13 mouse cellular contexts compared by ENCODE assay signal in genomic region chr13:60123174-60123587, GRCm38 (mm10). TPM values are rescaled to one million over a fixed set of nuclear protein-coding genes. Genes with fewer than 3 reads are reported as not detected.
A peak's percentile ranks its signal among the peaks of the same experiment; 100 is the strongest.
DNase-seq lines count a peak whose midpoint lies in the region; ATAC-seq and TF ChIP-seq lines count a peak whose summit lies in the region.
"Had no signal": no experiment of that assay in that cellular context is flagged by ENCODE, and none has a peak within 500 bp of the region (broad histone marks: within the 10 kb centered on the region; RNA-seq: fewer than 3 reads in every experiment).

No protein-coding gene starts in this region.

- no peak for TF ChIP-seq EP300 in lung, postnatal 0 days (IDR thresholded peaks at IDR 0.05)

- H3K9me3 ChIP-seq in heart, embryonic 11.5 days (replicated peaks; ENCODE audit: control insufficient read depth, low read length): no peaks in the 10 kb centered on the region
- H3K9me3 ChIP-seq in lung, postnatal 0 days (ENCODE audit: low read length): no peaks in the 10 kb centered on the region
- no peaks in the 10 kb centered on the region for H3K9me3 ChIP-seq in forebrain, postnatal 0 days (ENCODE audit: low read length)
- no peaks in the 10 kb centered on the region for H3K9me3 ChIP-seq in neural tube, embryonic 14.5 days (ENCODE audit: control insufficient read depth, low read length)
- H3K9me3 ChIP-seq: liver, embryonic 13.5 days had no signal

- 27% methylated on average over 6 of the region's 6 CpGs for WGBS in heart, embryonic 11.5 days (ENCODE audit: insufficient replicate concordance)
- WGBS in lung, postnatal 0 days: 24% methylated on average over 6 of the region's 6 CpGs
- WGBS in lung, adult 2 months: 32% methylated on average over 6 of the region's 6 CpGs
- WGBS in forebrain, postnatal 0 days: 28% methylated on average over 6 of the region's 6 CpGs
- WGBS in neural tube, embryonic 14.5 days: 10% methylated on average over 6 of the region's 6 CpGs

- peaks cover 14% of the 10 kb centered on the region for H3K4me1 ChIP-seq in heart, embryonic 11.5 days (ENCODE audit: control insufficient read depth, insufficient read depth, low read length)
- no peaks in the 10 kb centered on the region for H3K4me1 ChIP-seq in lung, postnatal 0 days (ENCODE audit: insufficient read depth, low read depth, low read length)
- no peaks in the 10 kb centered on the region for H3K4me1 ChIP-seq in lung, adult 2 months (ENCODE audit: control insufficient read depth, insufficient read depth, low read length)
- peaks cover 9% of the 10 kb centered on the region for H3K4me1 ChIP-seq in forebrain, postnatal 0 days (ENCODE audit: insufficient read depth)
- H3K4me1 ChIP-seq in neural tube, embryonic 14.5 days (ENCODE audit: control insufficient read depth, insufficient read depth, low read length): peaks cover 22% of the 10 kb centered on the region
- H3K4me1 ChIP-seq: liver, embryonic 13.5 days had no signal

- TF ChIP-seq POLR2A in lung, adult 2 months (IDR thresholded peaks at IDR 0.05; ENCODE audit: borderline replicate concordance, extremely low read depth, low read depth, low read length): no peak

- peak overlapping the region; percentile 37; the same call in 1 of the 2 replicates for H3K4me2 ChIP-seq in heart, embryonic 11.5 days
- H3K4me2 ChIP-seq in lung, postnatal 0 days (replicated peaks; ENCODE audit: low read depth, low read length): no peak overlapping the region
- peak overlapping the region; percentile 28 for H3K4me2 ChIP-seq in forebrain, postnatal 0 days (ENCODE audit: low read depth)
- H3K4me2 ChIP-seq in neural tube, embryonic 14.5 days (ENCODE audit: low read depth, low read length): peak overlapping the region; percentile 26; the same call in 1 of the 2 replicates
- H3K4me2 ChIP-seq: liver, embryonic 13.5 days had no signal

- DNase-seq in heart, postnatal 14 days: no peak
- peak; percentile 32 for DNase-seq in lung, postnatal 0 days (ENCODE audit: low spot score)
- no peak for DNase-seq in lung, adult 2 months
- DNase-seq in forebrain, postnatal 0 days: peak; percentile 18
- no peak for DNase-seq in thymus, postnatal 0 days (ENCODE audit: low spot score)
- no peak for DNase-seq in spleen, adult 18-20 months
- DNase-seq: cerebellum, adult 9-11 months; liver, embryonic 13.5 days; thymus, postnatal 4 days had no signal

- no peak overlapping the region for H3K27ac ChIP-seq in heart, embryonic 11.5 days (ENCODE audit: low read depth, low read length)
- no peak overlapping the region for H3K27ac ChIP-seq in lung, postnatal 0 days (ENCODE audit: low read length)
- no peak overlapping the region for H3K27ac ChIP-seq in forebrain, postnatal 0 days (ENCODE audit: low read depth, low read length)
- H3K27ac ChIP-seq in neural tube, embryonic 14.5 days (ENCODE audit: low read depth, low read length): no peak overlapping the region
- H3K27ac ChIP-seq: liver, embryonic 13.5 days had no signal

- TF ChIP-seq CTCF in lung, postnatal 0 days (IDR thresholded peaks at IDR 0.05): peak; percentile 23; the same call in 1 of the 2 replicates
- TF ChIP-seq CTCF in lung, adult 2 months (IDR thresholded peaks at IDR 0.05; ENCODE audit: insufficient read depth, low read length): no peak
- 0 out of 2 replicates have a peak, but pooled peaks have one; percentile 10 for TF ChIP-seq CTCF in forebrain, postnatal 0 days (IDR thresholded peaks at IDR 0.05; ENCODE audit: low read depth)

- H3K9ac ChIP-seq in heart, embryonic 11.5 days (ENCODE audit: low read depth, low read length): no peak overlapping the region
- no peak overlapping the region for H3K9ac ChIP-seq in lung, postnatal 0 days (replicated peaks; ENCODE audit: low read depth)
- no peak overlapping the region for H3K9ac ChIP-seq in forebrain, postnatal 0 days
- 0 out of 2 replicates have a peak overlapping the region, but pooled peaks have one; percentile 11 for H3K9ac ChIP-seq in neural tube, embryonic 14.5 days (replicated peaks; ENCODE audit: low read depth, low read length)
- H3K9ac ChIP-seq: liver, embryonic 13.5 days had no signal

- no peaks in the 10 kb centered on the region for H3K27me3 ChIP-seq in heart, embryonic 11.5 days (ENCODE audit: control insufficient read depth, insufficient read depth, low read length)
- no peaks in the 10 kb centered on the region for H3K27me3 ChIP-seq in lung, postnatal 0 days (replicated peaks; ENCODE audit: insufficient read depth, low read length)
- no peaks in the 10 kb centered on the region; the same call in 1 of the 2 replicates for H3K27me3 ChIP-seq in forebrain, postnatal 0 days (ENCODE audit: insufficient read depth, low read length)
- H3K27me3 ChIP-seq in neural tube, embryonic 14.5 days (ENCODE audit: control insufficient read depth, insufficient read depth, low read length): no peaks in the 10 kb centered on the region
- H3K27me3 ChIP-seq: CH12.LX had no signal

- intact Hi-C loops in heart, postnatal 14 days (cut with DNase I): no loop called here

- ATAC-seq in heart, embryonic 11.5 days (replicated peaks; ENCODE audit: insufficient number of reproducible peaks, low FRiP score, low TSS enrichment): no peak
- ATAC-seq in lung, postnatal 0 days: no peak
- ATAC-seq in forebrain, postnatal 0 days: no peak
- peak; percentile 41 for ATAC-seq in neural tube, embryonic 14.5 days (ENCODE audit: low read depth)

- H3K4me3 ChIP-seq in heart, embryonic 11.5 days (ENCODE audit: low read depth, low read length): no peak overlapping the region; the same call in 1 of the 2 replicates
- H3K4me3 ChIP-seq in lung, postnatal 0 days (ENCODE audit: low read depth, low read length): no peak overlapping the region
- no peak overlapping the region for H3K4me3 ChIP-seq in lung, adult 2 months (replicated peaks; ENCODE audit: extremely low read depth, low read depth, low read length)
- no peak overlapping the region for H3K4me3 ChIP-seq in forebrain, postnatal 0 days (ENCODE audit: low read depth, low read length)
- no peak overlapping the region for H3K4me3 ChIP-seq in neural tube, embryonic 14.5 days (ENCODE audit: low read depth, low read length)
- H3K4me3 ChIP-seq: liver, embryonic 13.5 days had no signal

- no peaks in the 10 kb centered on the region for H3K36me3 ChIP-seq in heart, embryonic 11.5 days (ENCODE audit: control insufficient read depth, insufficient read depth, low read length)
- H3K36me3 ChIP-seq in lung, postnatal 0 days (ENCODE audit: insufficient read depth, low read length): no peaks in the 10 kb centered on the region
- H3K36me3 ChIP-seq in forebrain, postnatal 0 days (ENCODE audit: insufficient read depth): no peaks in the 10 kb centered on the region
- no peaks in the 10 kb centered on the region for H3K36me3 ChIP-seq in neural tube, embryonic 14.5 days (ENCODE audit: control insufficient read depth, insufficient read depth, low read length)
- H3K36me3 ChIP-seq: liver, embryonic 13.5 days had no signal

RNA-seq across cellular contexts. Expression of gene Gas1, which starts 54.0 kb away (rescaled TPM):
- 36.2 and 38.2 TPM in 2 replicates for polyA plus RNA-seq in heart, embryonic 11.5 days (2014; fragmentation: Nextera tagmentation; extraction: Ambion mirVana)
- 10 to 100 TPM; 56.7 to 60.4 TPM for total RNA-seq in heart, postnatal 14 days (2021)
- 20.3 and 22.5 TPM in 2 replicates for polyA plus RNA-seq in lung, postnatal 0 days (2015; fragmentation: Nextera tagmentation; extraction: Ambion mirVana)
- polyA plus RNA-seq in lung, adult 2 months (2012; rRNA removed): 66.0 and 124 TPM in 2 replicates
- 23.5 and 40.9 TPM in 2 replicates for total RNA-seq in forebrain, postnatal 0 days (2014; rRNA removed)
- 22.4 and 23.1 TPM in 2 replicates for polyA plus RNA-seq in forebrain, postnatal 0 days (2015; fragmentation: Nextera tagmentation; extraction: Ambion mirVana)
- 11.5 and 15.7 TPM in 2 replicates for polyA plus RNA-seq in neural tube, embryonic 14.5 days (2014; fragmentation: Nextera tagmentation; extraction: Ambion mirVana)
- polyA plus RNA-seq in thymus, postnatal 0 days (2015; fragmentation: Nextera tagmentation; extraction: Ambion mirVana): 10.6 and 12.7 TPM in 2 replicates
- total RNA-seq: CH12.LX; monocyte, adult 5-6 weeks had no signal

Comparison
In these comparisons a context has a peak if more than half of its experiments do, and no peak if none do; other contexts are left out.
1. DNase-seq: peak in lung, postnatal 0 days (single experiment) and forebrain, postnatal 0 days (single experiment); none in heart, postnatal 14 days (0 of 2), lung, adult 2 months (single experiment), thymus, postnatal 0 days (single experiment) and spleen, adult 18-20 months (0 of 2).